ENCODE assay signal across 15 mouse cellular contexts in genomic region chr1:47163808-47164410, GRCm38 (mm10).
DNase-seq lines count a peak whose midpoint lies in the region; ATAC-seq lines count a peak whose summit lies in the region.
"Had no signal": no experiment of that assay in that cellular context is flagged by ENCODE, and none has a peak within 500 bp of the region (broad histone marks: within the 10 kb centered on the region; RNA-seq: fewer than 3 reads in every experiment).

No protein-coding gene starts in this region.

- H3K27me3 ChIP-seq in neural tube, embryonic 11.5 days (ENCODE audit: control insufficient read depth, insufficient read depth, low read length) = no peaks in the 10 kb centered on the region
- H3K27me3 ChIP-seq in hindbrain, embryonic 12.5 days = no peaks in the 10 kb centered on the region
- no peaks in the 10 kb centered on the region for H3K27me3 ChIP-seq in midbrain, embryonic 14.5 days (ENCODE audit: control insufficient read depth, insufficient read depth, low read length)
- H3K27me3 ChIP-seq: embryonic facial prominence, embryonic 13.5 days had no signal

- H3K4me3 ChIP-seq in neural tube, embryonic 11.5 days (ENCODE audit: low read depth, low read length) = no peak overlapping the region
- no peak overlapping the region for H3K4me3 ChIP-seq in hindbrain, embryonic 12.5 days
- no peak overlapping the region for H3K4me3 ChIP-seq in midbrain, embryonic 14.5 days (replicated peaks; ENCODE audit: low read depth, low read length)
- H3K4me3 ChIP-seq: embryonic facial prominence, embryonic 13.5 days had no signal

- 35% methylated on average over 1 of the region's 1 CpGs for WGBS in neural tube, embryonic 11.5 days
- WGBS in hindbrain, embryonic 12.5 days = 39% methylated on average over 1 of the region's 1 CpGs
- 26% methylated on average over 1 of the region's 1 CpGs for WGBS in midbrain, embryonic 14.5 days

- no peaks in the 10 kb centered on the region for H3K4me1 ChIP-seq in neural tube, embryonic 11.5 days (ENCODE audit: control insufficient read depth, insufficient read depth, low read length)
- no peaks in the 10 kb centered on the region for H3K4me1 ChIP-seq in hindbrain, embryonic 12.5 days
- H3K4me1 ChIP-seq in midbrain, embryonic 14.5 days (ENCODE audit: control insufficient read depth, insufficient read depth, low read length) = 0 out of 2 replicates have a peak, but pooled peaks cover 4% of the 10 kb centered on the region

- H3K9ac ChIP-seq in neural tube, embryonic 11.5 days (ENCODE audit: low read length) = no peak overlapping the region
- no peak overlapping the region for H3K9ac ChIP-seq in hindbrain, embryonic 12.5 days
- H3K9ac ChIP-seq in midbrain, embryonic 14.5 days (replicated peaks; ENCODE audit: low read length) = no peak overlapping the region
- H3K9ac ChIP-seq: embryonic facial prominence, embryonic 13.5 days had no signal

- intact Hi-C loops in left cerebral cortex, postnatal 25 days (cut with DNase I) = no loop called here
- intact Hi-C loops in heart, postnatal 14 days (cut with DNase I) = no loop called here

- no peaks in the 10 kb centered on the region for H3K9me3 ChIP-seq in neural tube, embryonic 11.5 days (ENCODE audit: control insufficient read depth, low read length)
- no peaks in the 10 kb centered on the region for H3K9me3 ChIP-seq in hindbrain, embryonic 12.5 days (replicated peaks)
- no peaks in the 10 kb centered on the region for H3K9me3 ChIP-seq in midbrain, embryonic 14.5 days (ENCODE audit: control insufficient read depth, low read length)
- H3K9me3 ChIP-seq: embryonic facial prominence, embryonic 13.5 days had no signal

- ATAC-seq in neural tube, embryonic 11.5 days (ENCODE audit: insufficient read depth, low FRiP score, low TSS enrichment) = peak; percentile 58; the same call in 1 of the 2 replicates
- 0 out of 2 replicates have a peak, but pooled peaks have one; percentile 61 for ATAC-seq in hindbrain, embryonic 12.5 days (ENCODE audit: low FRiP score)
- ATAC-seq in midbrain, embryonic 14.5 days (ENCODE audit: low FRiP score, low TSS enrichment) = no peak

- DNase-seq in neural tube, embryonic 11.5 days (ENCODE audit: low spot score) = no peak
- no peak for DNase-seq in neural tube, embryonic 10.5 days (ENCODE audit: extremely low spot score, low spot score)
- peak; percentile 29 for DNase-seq in midbrain, embryonic 14.5 days
- no peak for DNase-seq in left cerebral cortex, postnatal 25 days (ENCODE audit: low spot score in 2 of 2)
- no peak for DNase-seq in thymus, postnatal 25 days
- no peak for DNase-seq in heart, postnatal 14 days
- no peak for DNase-seq in thymus, postnatal 4 days
- DNase-seq: cerebellum, adult 11-12 months; lung, postnatal 10 days; right cerebral cortex, postnatal 14 days; thymus, postnatal 36 days had no signal

- no peaks in the 10 kb centered on the region for H3K36me3 ChIP-seq in neural tube, embryonic 11.5 days (ENCODE audit: control insufficient read depth, insufficient read depth, low read length)
- H3K36me3 ChIP-seq in hindbrain, embryonic 12.5 days = no peaks in the 10 kb centered on the region
- no peaks in the 10 kb centered on the region for H3K36me3 ChIP-seq in midbrain, embryonic 14.5 days (ENCODE audit: control insufficient read depth, insufficient read depth, low read length)
- H3K36me3 ChIP-seq: embryonic facial prominence, embryonic 13.5 days had no signal

- H3K4me2 ChIP-seq in neural tube, embryonic 11.5 days (ENCODE audit: low read depth) = no peak overlapping the region
- H3K4me2 ChIP-seq in hindbrain, embryonic 12.5 days (replicated peaks) = no peak overlapping the region
- no peak overlapping the region for H3K4me2 ChIP-seq in midbrain, embryonic 14.5 days (ENCODE audit: low read length)
- H3K4me2 ChIP-seq: embryonic facial prominence, embryonic 13.5 days; heart, embryonic 11.5 days; liver, embryonic 11.5 days had no signal

- 0 out of 2 replicates have a peak overlapping the region, but pooled peaks have one; percentile 11 for H3K27ac ChIP-seq in neural tube, embryonic 11.5 days (ENCODE audit: low read depth, low read length)
- H3K27ac ChIP-seq in hindbrain, embryonic 12.5 days = no peak overlapping the region
- H3K27ac ChIP-seq in midbrain, embryonic 14.5 days (replicated peaks; ENCODE audit: low read depth, low read length) = no peak overlapping the region
- H3K27ac ChIP-seq: embryonic facial prominence, embryonic 13.5 days had no signal
